Mouse (Mus musculus) thymus, adult 2 months (tissue): ENCODE results near the gene Mfsd10.

Experiments
- CTCF ChIP-seq: fragments of 200-500 bp; IDR thresholded peaks from 2 replicates; pipeline ENCODE4 v1.5.1; 2012; ENCODE audit warnings: mild to moderate bottlenecking, control low read depth, low read length, moderate library complexity, borderline replicate concordance; ENCODE audit not compliant: control insufficient read depth, poor library complexity, insufficient read depth; ENCODE audit errors: extremely low read depth
- POLR2A ChIP-seq: fragments of 200-500 bp; IDR thresholded peaks from 2 replicates; pipeline ENCODE4 v1.6.1; 2012; ENCODE audit warnings: mild to moderate bottlenecking, low read length, control low read depth, moderate library complexity; ENCODE audit not compliant: control insufficient read depth, poor library complexity, insufficient read depth; ENCODE audit errors: extremely low read depth

DNA sequence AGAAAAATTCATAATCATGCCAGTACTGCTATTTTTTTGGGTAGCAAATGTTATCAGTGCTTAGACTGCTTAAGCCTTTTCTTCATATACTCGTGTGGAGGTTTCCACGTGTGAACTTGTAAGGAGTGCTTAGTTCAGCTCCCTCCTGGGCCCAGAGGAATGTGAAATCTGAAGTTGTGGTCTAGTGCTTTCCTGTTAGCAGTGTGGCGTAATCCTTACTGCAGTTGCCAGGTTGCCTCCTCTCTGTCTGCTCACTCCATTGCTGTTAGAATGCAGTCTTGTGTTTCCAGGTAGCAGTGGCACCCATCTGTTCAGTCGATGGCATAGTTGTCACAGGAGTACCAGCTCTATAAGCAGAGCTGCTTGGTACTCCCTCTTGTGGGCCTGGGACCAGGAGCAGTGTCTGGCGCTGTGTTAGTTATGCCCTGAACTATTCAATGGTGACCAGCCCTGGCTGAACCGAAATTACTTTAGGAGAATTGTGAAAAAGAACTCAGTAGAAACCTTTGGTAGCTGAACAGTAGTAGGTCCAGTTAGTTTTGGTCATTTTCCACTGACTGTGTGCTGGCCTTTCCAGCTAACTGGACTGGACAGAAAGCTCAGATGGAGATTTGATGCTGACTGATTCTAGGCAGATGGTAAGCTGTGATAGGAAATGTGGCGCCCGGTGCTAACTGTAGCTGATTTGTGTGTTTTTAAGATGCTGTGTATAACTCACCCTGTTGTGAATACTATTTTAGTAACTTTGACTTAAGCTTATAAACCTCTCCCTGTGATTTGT is 29.7 kb downstream of the Mfsd10 start:
- TF ChIP-seq CTCF (no peak), POLR2A (no peak)
